In the genomic region with DNA sequence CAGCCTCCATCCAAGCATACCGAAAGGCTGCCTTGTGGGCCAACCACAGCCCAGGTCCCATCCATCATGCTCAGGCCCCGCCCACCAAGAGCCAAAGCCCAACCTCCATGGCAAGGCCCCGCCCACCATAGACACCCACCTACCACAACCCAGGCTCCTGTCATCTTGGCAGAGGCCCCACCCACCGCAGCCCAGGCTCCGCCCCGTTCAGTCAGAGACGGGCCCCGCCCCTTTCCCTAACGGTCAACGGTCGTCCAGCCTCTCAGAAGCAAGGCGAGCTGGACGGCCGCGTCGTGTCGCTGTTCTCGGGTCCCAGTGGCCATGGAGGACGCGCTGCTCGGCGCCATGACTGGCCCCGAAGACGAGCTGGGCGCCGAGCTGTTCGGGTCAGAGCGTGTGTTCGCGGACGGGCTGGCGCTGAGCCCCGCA, we compare ENCODE assay signal across 8 mouse cellular contexts. TPM values are rescaled to one million over a fixed set of nuclear protein-coding genes. Genes with fewer than 3 reads are reported as not detected.
DNase-seq lines count a peak whose midpoint lies in the region; ATAC-seq and TF ChIP-seq lines count a peak whose summit lies in the region.

A gene (plus strand): TSS at position 229 of the 429 bp plus-strand sequence.

- DNase-seq in CH12.LX (ENCODE audit: extremely low read depth) = peak; percentile 87
- peak; percentile 75 for DNase-seq in c-Kit-positive CD71-negative TER-119-negative erythroid progenitor cells, embryonic 14.5 days (ENCODE audit: low read depth)
- peak; percentile 90 for DNase-seq in forebrain, embryonic 11.5 days (ENCODE audit: low spot score)
- DNase-seq in kidney, postnatal 14 days = peak; percentile 94
- peak; percentile 95 to 96 for DNase-seq in natural killer cell, adult 2 months (ENCODE audit: low spot score in 2 of 2)
- peak; percentile 91 for DNase-seq in splenic B cell, adult 2 months (ENCODE audit: low read depth, low spot score)

- H3K9ac ChIP-seq in CH12.LX (ENCODE audit: insufficient read depth, low read depth) = no peak within 1 kb of the TSS
- peak within 1 kb of the TSS; percentile 44 for H3K9ac ChIP-seq in forebrain, embryonic 11.5 days (ENCODE audit: low read length)
- peak within 1 kb of the TSS; percentile 56 for H3K9ac ChIP-seq in heart, embryonic 15.5 days
- peak within 1 kb of the TSS; percentile 71 for H3K9ac ChIP-seq in liver, embryonic 12.5 days

- H3K4me2 ChIP-seq in CH12.LX (ENCODE audit: insufficient read depth, low read depth, poor library complexity, severe bottlenecking) = peak within 1 kb of the TSS; percentile 24; the same call in 1 of the 2 replicates
- H3K4me2 ChIP-seq in forebrain, embryonic 11.5 days (ENCODE audit: low read depth, low read length, severe bottlenecking) = peak within 1 kb of the TSS; percentile 78
- H3K4me2 ChIP-seq in heart, embryonic 15.5 days = peak within 1 kb of the TSS; percentile 98
- H3K4me2 ChIP-seq in liver, embryonic 12.5 days = peak within 1 kb of the TSS; percentile 90

- in situ Hi-C loops in CH12.LX (cut with MboI; ENCODE audit: low pct_ligation_motif_present, low pct_unique_long_range_greater_than_20kb, low sequenced_read_pairs) = no loop called here

- no peak within 1 kb of the TSS for H3K27ac ChIP-seq in CH12.LX (ENCODE audit: insufficient read depth, low read depth)
- H3K27ac ChIP-seq in forebrain, embryonic 11.5 days (ENCODE audit: low read depth, low read length) = no peak within 1 kb of the TSS
- H3K27ac ChIP-seq in heart, embryonic 15.5 days = 0 out of 2 replicates have a peak within 1 kb of the TSS, but pooled peaks have one; percentile 49
- peak within 1 kb of the TSS; percentile 78 for H3K27ac ChIP-seq in liver, embryonic 12.5 days

- H3K79me2 ChIP-seq in CH12.LX (replicated peaks; ENCODE audit: control insufficient read depth, extremely low read depth, insufficient read depth, poor library complexity, severe bottlenecking) = no peaks in the 10 kb centered on the region

- no peak; the same call in 1 of the 2 replicates for TF ChIP-seq POLR2A in CH12.LX (IDR thresholded peaks at IDR 0.05; ENCODE audit: low read depth, low read length)

- WGBS in forebrain, embryonic 11.5 days = 2% methylated on average over 33 of the region's 33 CpGs
- WGBS in heart, embryonic 15.5 days = 1% methylated on average over 33 of the region's 33 CpGs
- WGBS in liver, embryonic 12.5 days (ENCODE audit: insufficient replicate concordance) = 3% methylated on average over 33 of the region's 33 CpGs

- H3K27me3 ChIP-seq in CH12.LX (replicated peaks) = peaks cover 3% of the 10 kb centered on the region
- H3K27me3 ChIP-seq in forebrain, embryonic 11.5 days (ENCODE audit: control insufficient read depth, insufficient read depth, low read length) = peaks cover 2% of the 10 kb centered on the region
- no peaks in the 10 kb centered on the region for H3K27me3 ChIP-seq in heart, embryonic 15.5 days
- H3K27me3 ChIP-seq in liver, embryonic 12.5 days (replicated peaks) = no peaks in the 10 kb centered on the region
- no peaks in the 10 kb centered on the region for H3K27me3 ChIP-seq in splenic B cell, adult 2 months (ENCODE audit: control insufficient read depth, insufficient read depth, low read length, poor library complexity, severe bottlenecking)

- H3K4me1 ChIP-seq in CH12.LX (ENCODE audit: control insufficient read depth in 1 of 2, insufficient read depth in 2 of 2) = peaks cover 3% of the 10 kb centered on the region in 2 experiments; a peak in 1 of 4 replicates
- H3K4me1 ChIP-seq in forebrain, embryonic 11.5 days (replicated peaks; ENCODE audit: control insufficient read depth, insufficient read depth, low read length) = peaks cover 2% of the 10 kb centered on the region; the same call in 1 of the 2 replicates
- peaks cover 20% of the 10 kb centered on the region for H3K4me1 ChIP-seq in heart, embryonic 15.5 days (replicated peaks)
- H3K4me1 ChIP-seq in liver, embryonic 12.5 days = peaks cover 37% of the 10 kb centered on the region

- peaks cover 6% of the 10 kb centered on the region for H3K9me3 ChIP-seq in CH12.LX (replicated peaks; ENCODE audit: low read length)
- H3K9me3 ChIP-seq in forebrain, embryonic 11.5 days (ENCODE audit: control insufficient read depth, low read length) = no peaks in the 10 kb centered on the region; the same call in 1 of the 2 replicates
- peaks cover 4% of the 10 kb centered on the region; the same call in 1 of the 2 replicates for H3K9me3 ChIP-seq in heart, embryonic 15.5 days (replicated peaks)
- 0 out of 2 replicates have a peak, but pooled peaks cover 5% of the 10 kb centered on the region for H3K9me3 ChIP-seq in liver, embryonic 12.5 days (replicated peaks)

- dilution Hi-C loops in CH12.LX (cut with MboI; ENCODE audit: extremely low pct_ligation_motif_present, extremely low pct_unique_long_range_greater_than_20kb, low sequenced_read_pairs) = no loop called here

- H3K4me3 ChIP-seq in CH12.LX (replicated peaks in 1 of 3; ENCODE audit: low read depth in 2 of 3, low read length in 2 of 3, poor library complexity in 1 of 3) = peak within 1 kb of the TSS in 2 of 3 experiments; percentile 16 to 47
- H3K4me3 ChIP-seq in forebrain, embryonic 11.5 days (ENCODE audit: low read depth, low read length) = peak within 1 kb of the TSS; percentile 29
- H3K4me3 ChIP-seq in heart, embryonic 15.5 days = peak within 1 kb of the TSS; percentile 53
- peak within 1 kb of the TSS; percentile 57 for H3K4me3 ChIP-seq in liver, embryonic 12.5 days

- TF ChIP-seq EP300 in CH12.LX (IDR thresholded peaks at IDR 0.05; ENCODE audit: low read length) = no peak

- ATAC-seq in forebrain, embryonic 11.5 days (replicated peaks; ENCODE audit: low FRiP score) = peak; percentile 90
- ATAC-seq in heart, embryonic 15.5 days (replicated peaks; ENCODE audit: insufficient number of reproducible peaks, insufficient read depth, low FRiP score, low read depth) = peak; percentile 85
- ATAC-seq in liver, embryonic 12.5 days = peak; percentile 83

- TF ChIP-seq CTCF in CH12.LX (conservative IDR thresholded peaks at IDR 0.05 in 1 of 2, IDR thresholded peaks at IDR 0.05 in 1 of 2; ENCODE audit: low read depth in 2 of 2, low read length in 2 of 2) = no peak

- no peaks in the 10 kb centered on the region for H3K36me3 ChIP-seq in CH12.LX (replicated peaks in 1 of 2; ENCODE audit: control insufficient read depth in 1 of 2, insufficient read depth in 1 of 2, low read length in 1 of 2)
- no peaks in the 10 kb centered on the region for H3K36me3 ChIP-seq in forebrain, embryonic 11.5 days (ENCODE audit: control insufficient read depth, insufficient read depth, low read length)
- peaks cover 26% of the 10 kb centered on the region for H3K36me3 ChIP-seq in heart, embryonic 15.5 days
- peaks cover 10% of the 10 kb centered on the region; the same call in 1 of the 2 replicates for H3K36me3 ChIP-seq in liver, embryonic 12.5 days
- 0 out of 2 replicates have a peak, but pooled peaks cover 2% of the 10 kb centered on the region for H3K36me3 ChIP-seq in splenic B cell, adult 2 months (ENCODE audit: control insufficient read depth, insufficient read depth, low read length, poor library complexity, severe bottlenecking)

- no peak for TF ChIP-seq RAD21 in CH12.LX (IDR thresholded peaks at IDR 0.05; ENCODE audit: low read depth, low read length)

TF ChIP-seq in CH12.LX, 34 proteins besides CTCF, POLR2A, EP300 and RAD21:
- TF ChIP-seq UBTF (IDR thresholded peaks at IDR 0.05; ENCODE audit: low read depth, low read length) = no peak
- no peak for TF ChIP-seq ELF1 (IDR thresholded peaks at IDR 0.05; ENCODE audit: low read depth, low read length)
- TF ChIP-seq PAX5 (IDR thresholded peaks at IDR 0.05; ENCODE audit: low read length) = no peak

RNA-seq across cellular contexts. Expression of the gene that starts here (rescaled TPM):
- total RNA-seq in CH12.LX (2012; rRNA removed) = 0.08 TPM in 1 of 2 replicates, not detected in the other
- 0.19 and 0.32 TPM in 2 replicates for total RNA-seq in CH12.LX (2014; rRNA removed)
- polyA plus RNA-seq in CH12.LX (2012; ENCODE audit: insufficient read length, low read depth) = 0.17 and 0.26 TPM in 2 replicates
- polyA plus RNA-seq in forebrain, embryonic 11.5 days (2014; fragmentation: Nextera tagmentation; extraction: Ambion mirVana) = 0.27 and 0.29 TPM in 2 replicates
- 0.69 and 1.5 TPM in 2 replicates for polyA plus RNA-seq in heart, embryonic 15.5 days (2015; fragmentation: Nextera tagmentation; extraction: Ambion mirVana)
- polyA plus RNA-seq in liver, embryonic 12.5 days (2016; fragmentation: Nextera tagmentation; extraction: Ambion mirVana) = 0.38 and 0.41 TPM in 2 replicates

Comparison
In these comparisons a context has a peak if more than half of its experiments do, and no peak if none do; other contexts are left out.
1. Peak in DNase-seq, H3K4me3 ChIP-seq and H3K4me2 ChIP-seq in CH12.LX; RNA of the gene not detected or under 1 TPM.
2. Peak in DNase-seq, ATAC-seq, H3K4me3 ChIP-seq, H3K9ac ChIP-seq and H3K4me2 ChIP-seq in forebrain, embryonic 11.5 days; RNA of the gene not detected or under 1 TPM.
3. Peak in ATAC-seq, H3K4me3 ChIP-seq, H3K27ac ChIP-seq, H3K9ac ChIP-seq and H3K4me2 ChIP-seq in liver, embryonic 12.5 days; RNA of the gene not detected or under 1 TPM.
4. H3K4me2 ChIP-seq: peak in every context shown above with its lines; median percentile 98 in heart, embryonic 15.5 days; 90 in liver, embryonic 12.5 days; 78 in forebrain, embryonic 11.5 days; 24 in CH12.LX.